Mouse (Mus musculus) thymus, postnatal 14 days (tissue): Measurements from ENCODE around the gene Adam17.

Experiments used
- DNase-seq: peaks from one replicate; pipeline ENCODE4 v3.0.0; 2021

The Adam17 gene

GRCm38 (mm10) chr12:21350113-21350876 lies 23.1 kb downstream of the Adam17 start:
- DNase-seq = no peak

GRCm38 (mm10) chr12:21346972-21347371 lies 26.5 kb downstream of the Adam17 start:
- no peak for DNase-seq

- no peak for DNase-seq
Measured at GRCm38 (mm10) chr12:21340674-21341073, 32.8 kb downstream of the Adam17 start.

DNA sequence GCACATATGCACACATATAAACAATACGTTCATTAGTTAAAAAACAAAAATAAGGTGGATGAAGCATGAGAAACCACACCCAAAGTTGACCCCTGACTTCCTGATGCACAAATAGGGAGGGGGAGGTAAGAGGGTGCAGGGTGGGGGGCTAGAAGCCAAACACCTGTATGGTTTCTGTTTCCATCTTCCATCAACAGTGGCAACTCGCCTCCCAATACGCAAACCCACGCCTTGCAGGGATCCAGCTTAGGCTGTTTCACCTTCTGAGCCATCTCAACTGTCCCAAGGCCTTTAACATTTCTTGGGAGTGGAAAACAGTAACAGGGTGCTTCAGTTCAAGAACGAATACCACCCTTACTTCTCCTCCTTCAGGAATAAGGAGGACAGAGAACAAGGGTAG lies 36.3 kb downstream of the Adam17 start:
- no peak for DNase-seq

GRCm38 (mm10) chr12:21335869-21336268 lies 37.6 kb downstream of the Adam17 start:
- DNase-seq = no peak

DNA sequence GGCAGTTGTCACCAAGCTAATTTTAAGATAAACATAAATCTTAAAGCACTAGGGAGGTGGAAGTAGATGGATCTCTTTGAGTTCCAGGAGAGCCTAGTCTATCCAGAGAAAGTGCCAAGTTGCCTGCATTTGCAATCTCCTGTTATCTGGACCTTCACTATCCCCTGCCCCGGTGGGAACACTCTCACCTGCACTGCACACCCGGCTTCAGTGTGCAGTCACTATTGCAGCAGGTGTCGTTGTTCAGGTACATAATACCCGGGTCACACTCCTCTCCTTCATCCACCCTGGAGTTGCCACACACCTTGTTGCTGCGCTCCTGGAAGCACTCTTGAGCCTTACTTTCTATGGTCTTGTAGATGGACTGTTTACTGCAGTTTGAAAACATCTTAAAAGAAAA lies 39.7 kb downstream of the Adam17 start:
- DNase-seq = no peak

DNA sequence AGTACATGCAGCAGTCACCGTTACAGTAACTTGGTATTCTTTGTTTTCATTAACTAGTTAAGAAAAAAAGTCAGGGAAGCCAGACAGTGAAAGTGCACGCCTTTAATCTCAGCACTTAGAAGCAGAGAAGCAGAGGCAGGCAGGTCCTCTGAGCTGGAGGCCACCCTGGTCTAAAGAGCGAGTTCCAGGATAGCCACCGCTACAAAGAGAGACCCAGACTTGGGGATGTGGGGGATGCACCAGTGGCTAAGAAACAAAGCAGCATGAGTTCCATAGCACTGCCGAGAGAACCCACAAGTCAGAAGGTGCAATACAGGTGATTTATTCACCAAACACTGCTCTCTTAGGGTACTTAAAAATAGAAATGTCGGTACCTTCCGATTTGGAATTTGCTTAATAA lies 40.4 kb downstream of the Adam17 start:
- no peak for DNase-seq

DNA sequence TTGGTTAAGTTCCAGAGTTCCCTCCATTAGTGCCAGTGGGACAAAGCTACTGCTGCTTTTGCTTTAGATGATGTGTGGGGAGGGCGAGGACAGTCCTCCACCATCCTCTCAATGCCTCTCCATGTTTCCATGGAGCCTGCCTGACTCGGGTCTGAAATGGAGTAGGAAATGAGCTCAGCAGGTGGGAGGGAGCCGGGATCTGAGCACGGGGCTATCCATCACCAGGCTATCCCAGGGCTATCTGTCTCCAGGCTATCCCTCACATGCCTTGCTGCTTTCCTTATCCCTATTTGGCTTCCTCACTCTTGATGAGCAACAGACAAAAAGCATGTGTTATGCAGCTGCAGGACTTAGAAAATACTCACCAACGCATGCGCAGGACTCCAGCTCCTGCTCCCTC lies 41.7 kb downstream of the Adam17 start:
- no peak for DNase-seq

DNA sequence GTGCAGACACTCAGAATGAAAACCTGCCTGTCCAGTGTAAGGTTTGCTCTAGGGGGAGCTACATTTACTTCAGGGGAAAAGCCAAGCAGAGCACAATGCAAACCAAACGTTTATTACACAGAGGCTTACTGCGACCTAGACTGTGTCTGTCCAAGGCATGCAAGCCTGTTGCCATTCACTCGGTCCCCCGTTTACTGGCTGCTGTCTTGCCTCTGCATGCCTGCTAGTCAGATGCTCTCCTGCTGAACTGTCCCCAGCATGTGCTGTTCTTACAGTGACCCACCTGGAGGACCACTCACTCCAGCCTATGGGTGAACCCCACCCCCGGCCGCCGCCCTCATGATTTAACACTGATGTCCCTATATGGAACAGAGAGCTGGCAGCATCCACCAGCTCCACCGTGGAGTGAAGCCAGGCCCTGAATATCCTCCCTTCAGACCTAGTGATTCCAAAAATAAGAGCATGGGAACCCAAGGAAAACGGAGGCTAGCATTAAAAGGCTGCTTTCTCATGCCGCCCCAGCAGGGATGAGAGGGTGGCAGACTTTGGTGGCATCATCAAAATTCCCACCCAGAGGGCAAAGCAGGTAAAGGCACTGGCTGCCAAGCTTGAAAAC lies 42.4 kb downstream of the Adam17 start:
- no peak for DNase-seq

DNA sequence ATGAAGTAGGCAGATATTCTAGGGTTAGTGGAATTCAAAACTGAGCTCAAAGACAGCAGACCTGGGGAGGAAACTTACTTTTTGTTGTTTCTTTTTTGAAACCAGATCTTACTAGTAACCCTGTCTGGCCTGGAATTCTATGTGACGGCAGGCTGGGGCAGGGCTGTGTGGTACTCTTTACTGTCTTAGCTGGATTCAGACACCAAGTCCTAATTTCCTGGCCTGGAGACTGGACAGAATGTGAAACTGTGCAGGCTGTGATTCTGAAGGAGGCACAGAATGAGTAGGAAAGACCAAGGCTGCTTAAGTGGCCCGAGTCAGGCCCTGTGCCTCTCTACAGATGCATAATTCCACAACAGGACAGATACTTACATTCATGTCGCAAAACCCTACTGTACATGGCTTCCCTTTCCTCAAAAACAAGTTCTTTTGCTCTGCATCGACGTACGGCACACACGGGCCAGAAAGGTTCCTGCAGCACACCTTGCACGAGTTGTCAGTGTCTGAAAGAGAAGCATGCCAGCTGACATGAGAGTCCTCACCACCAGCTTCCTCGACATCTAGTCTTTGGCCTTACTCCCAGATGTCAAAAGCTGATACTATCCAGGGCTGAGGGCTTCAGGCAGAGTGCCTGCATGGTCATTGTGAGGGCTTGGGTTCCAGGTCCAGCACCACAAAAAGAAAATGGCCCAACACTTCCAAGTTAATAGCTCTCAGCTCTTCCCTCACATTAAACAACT lies 43.6 kb downstream of the Adam17 start:
- DNase-seq = no peak

DNA sequence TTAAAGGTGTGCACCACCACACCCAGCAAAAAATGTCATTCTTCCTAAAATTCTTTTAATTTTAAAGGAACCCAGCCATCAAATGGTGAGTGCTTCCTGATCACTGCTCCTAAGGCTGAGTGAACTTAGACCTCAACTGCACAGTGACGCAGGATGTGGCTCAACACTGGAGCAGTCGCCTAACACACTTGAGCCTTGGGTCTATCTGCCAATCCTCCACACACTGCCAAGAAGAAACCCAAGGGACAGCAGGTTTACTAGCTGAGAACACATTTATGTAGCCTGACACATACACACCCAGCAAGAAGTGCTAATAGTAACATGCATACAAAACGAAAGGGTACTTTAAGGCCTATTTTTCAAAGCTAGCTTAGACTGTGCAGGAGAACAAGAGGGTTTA lies 47.1 kb downstream of the Adam17 start:
- no peak for DNase-seq

DNA sequence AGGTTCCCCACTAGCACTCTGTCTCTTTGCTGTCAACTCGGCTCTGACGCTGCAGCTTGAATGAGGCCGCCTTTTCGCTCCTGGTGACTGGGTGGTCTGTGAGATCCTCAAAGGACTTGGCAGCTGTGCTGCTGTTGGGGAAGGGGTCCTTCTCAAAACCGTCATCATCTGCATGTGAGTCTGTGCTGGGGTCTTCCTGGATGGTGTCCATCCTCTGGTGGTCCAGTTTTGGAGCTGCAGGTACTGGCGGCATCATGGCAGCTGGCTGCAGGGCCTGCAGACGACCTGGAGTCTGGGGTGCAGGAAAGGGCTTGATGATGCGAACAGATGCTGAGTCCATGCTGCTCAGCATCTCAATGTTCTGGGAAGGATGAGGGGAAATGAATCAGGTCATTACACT lies 48.2 kb downstream of the Adam17 start:
- DNase-seq = no peak

DNA sequence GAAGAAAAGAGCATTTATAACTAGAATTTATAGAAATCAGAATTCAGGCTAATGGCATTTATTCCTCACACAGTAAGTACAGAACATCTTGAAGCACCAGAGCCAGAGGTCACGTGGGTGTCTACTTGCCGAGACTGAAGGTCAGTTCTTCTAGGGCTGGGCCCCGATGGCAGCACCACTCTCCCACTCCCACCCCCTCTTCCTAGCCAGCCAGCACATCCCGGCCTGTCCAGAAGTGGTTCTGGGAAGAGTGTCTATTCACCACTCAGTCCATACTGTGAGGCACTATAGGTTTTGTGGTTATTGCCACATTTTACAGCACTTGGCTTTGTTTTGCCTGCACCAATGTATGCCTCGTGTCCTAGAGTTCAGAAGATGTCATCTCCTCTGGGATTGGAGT lies 49.3 kb downstream of the Adam17 start:
- no peak for DNase-seq

GRCm38 (mm10) chr12:21322856-21323255 lies 50.6 kb downstream of the Adam17 start:
- no peak for DNase-seq

GRCm38 (mm10) chr12:21322296-21322695 lies 51.1 kb downstream of the Adam17 start:
- no peak for DNase-seq

GRCm38 (mm10) chr12:21321170-21321569 lies 52.3 kb downstream of the Adam17 start:
- no peak for DNase-seq

GRCm38 (mm10) chr12:21320317-21320716 lies 53.1 kb downstream of the Adam17 start:
- DNase-seq = no peak

DNA sequence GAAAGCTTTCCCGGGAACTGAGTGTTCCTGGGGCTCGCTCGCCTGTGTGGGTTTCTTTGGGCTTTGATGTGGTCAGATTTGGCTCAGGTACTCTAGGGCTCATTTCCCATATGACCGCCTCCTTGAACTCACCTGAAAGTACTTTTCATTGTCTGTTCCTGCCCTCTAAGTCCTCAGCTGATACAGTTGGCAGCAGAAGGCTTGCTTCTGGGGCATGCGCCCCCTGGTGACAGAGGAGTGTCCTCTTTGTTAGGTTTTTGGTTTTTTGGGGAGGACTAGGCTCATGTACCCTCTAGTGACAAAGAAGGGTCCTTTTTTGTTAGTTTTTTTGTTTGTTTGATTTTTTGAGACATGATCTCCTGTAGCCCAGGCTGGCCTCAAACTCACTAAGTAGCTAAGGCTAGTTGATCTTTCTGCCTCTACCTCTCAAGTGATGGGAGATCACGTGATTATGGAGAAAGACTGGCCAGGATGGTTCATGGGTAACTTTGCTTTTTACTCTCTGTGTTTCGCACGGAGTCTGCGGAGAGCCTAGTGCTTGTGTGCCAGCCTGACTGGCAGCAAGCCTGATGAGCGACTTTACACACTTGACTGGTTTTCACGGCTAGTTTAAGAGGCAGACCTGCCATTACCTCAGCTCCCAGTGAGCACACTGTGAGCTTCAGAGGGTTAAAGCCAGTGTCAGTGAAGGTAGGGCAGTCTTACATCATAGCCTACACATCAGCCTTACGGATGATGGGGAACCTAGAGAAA lies 55.1 kb downstream of the Adam17 start:
- peak; percentile 85 for DNase-seq

DNA sequence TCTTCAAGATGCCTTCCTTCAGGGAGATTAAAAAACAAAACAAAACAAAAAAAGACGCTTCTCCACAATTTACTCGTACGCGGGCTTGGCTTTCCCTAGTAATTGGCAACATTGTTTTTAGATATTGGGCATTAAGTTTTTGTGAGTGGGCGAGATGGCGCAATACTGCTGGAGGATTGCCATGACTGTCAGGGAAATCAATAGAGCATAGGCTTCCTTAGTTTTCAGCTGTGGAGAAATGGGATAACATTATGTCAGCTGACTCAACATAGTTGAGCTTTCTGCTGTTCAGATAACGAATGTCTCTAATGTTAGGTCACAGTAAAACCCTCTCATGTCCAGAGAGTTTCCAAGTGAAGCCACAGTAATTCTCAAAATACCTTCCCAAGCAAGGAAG lies 56.6 kb downstream of the Adam17 start:
- DNase-seq = no peak

GRCm38 (mm10) chr12:21315923-21316868 lies 57.2 kb downstream of the Adam17 start, which contains the start of gene Iah1:
TSS of gene Iah1 (plus strand) at chr12:21316389.
- DNase-seq = peak; percentile 94

DNA sequence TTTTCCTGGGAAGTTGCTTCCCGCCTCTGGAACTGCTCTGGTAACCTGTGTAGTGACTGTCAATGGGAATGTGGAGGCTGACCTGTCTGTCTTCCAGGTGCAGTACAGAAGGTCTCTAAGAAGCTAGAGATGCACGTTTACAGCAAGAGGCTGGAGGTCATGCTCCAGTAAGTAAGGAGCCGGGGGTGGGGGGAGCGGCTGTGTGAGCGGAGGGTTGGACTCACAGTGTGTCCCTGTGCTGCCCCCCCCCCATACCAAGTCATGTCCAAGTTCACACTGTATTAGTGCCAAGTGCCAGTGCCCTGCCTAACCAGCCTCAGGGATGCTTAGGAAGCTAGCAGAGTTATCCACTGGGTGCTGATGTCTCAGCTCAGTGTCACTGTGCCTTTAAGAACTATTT lies 61.2 kb downstream of the Adam17 start:
- no peak for DNase-seq

GRCm38 (mm10) chr12:21306721-21307120 lies 66.7 kb downstream of the Adam17 start:
- DNase-seq = no peak
